ENCODE assay signal across 7 mouse cellular contexts in genomic region chrX:101705111-101705510, GRCm38 (mm10).
"Had no signal": no experiment of that assay in that cellular context is flagged by ENCODE, and none has a peak within 500 bp of the region (broad histone marks: within the 10 kb centered on the region; RNA-seq: fewer than 3 reads in every experiment).

No protein-coding gene starts in this region.

- DNase-seq: lung, adult 2 months; lung, postnatal 14 days; lung, postnatal 36 days; right cerebral cortex, postnatal 14 days; thymus, adult 2 months; thymus, postnatal 25 days; thymus, postnatal 4 days had no signal
